Mouse (Mus musculus) urinary bladder, postnatal 14 days (tissue): ENCODE results near the gene Bach2.

ENCODE experiments used
- DNase-seq: peaks from one replicate; pipeline ENCODE4 v3.0.0; 2021; ENCODE audit warnings: low spot score

Gene Bach2

GRCm38 (mm10) chr4:32358602-32359464 is 120.2 kb downstream of the Bach2 start:
- DNase-seq, result no peak

GRCm38 (mm10) chr4:32359634-32360033 is 121.0 kb downstream of the Bach2 start:
- DNase-seq, result no peak

- DNase-seq, result no peak
These were observed 121.9 kb downstream of the Bach2 start for GRCm38 (mm10) chr4:32360496-32360895.

- DNase-seq, result no peak
These were observed 124.9 kb downstream of the Bach2 start for GRCm38 (mm10) chr4:32363488-32363984.

- DNase-seq, result no peak
These were observed 126.7 kb downstream of the Bach2 start for GRCm38 (mm10) chr4:32365144-32365907.

GRCm38 (mm10) chr4:32366176-32366575 is 127.6 kb downstream of the Bach2 start:
- DNase-seq, result no peak

GRCm38 (mm10) chr4:32368345-32368744 is 129.7 kb downstream of the Bach2 start:
- no peak for DNase-seq

- DNase-seq, result no peak
These were observed 134.5 kb downstream of the Bach2 start for GRCm38 (mm10) chr4:32373085-32373484.

GRCm38 (mm10) chr4:32373527-32373926 is 134.9 kb downstream of the Bach2 start:
- no peak for DNase-seq

GRCm38 (mm10) chr4:32374751-32375582 is 136.4 kb downstream of the Bach2 start:
- no peak for DNase-seq

- no peak for DNase-seq
These were observed 137.3 kb downstream of the Bach2 start for GRCm38 (mm10) chr4:32375721-32376526.

GRCm38 (mm10) chr4:32376527-32376948 is 137.9 kb downstream of the Bach2 start:
- no peak for DNase-seq

GRCm38 (mm10) chr4:32379140-32379539 is 140.5 kb downstream of the Bach2 start:
- no peak for DNase-seq

GRCm38 (mm10) chr4:32381666-32382381 is 143.2 kb downstream of the Bach2 start:
- no peak for DNase-seq

GRCm38 (mm10) chr4:32385121-32385520 is 146.5 kb downstream of the Bach2 start:
- DNase-seq, result no peak

- no peak for DNase-seq
These were observed 147.0 kb downstream of the Bach2 start for GRCm38 (mm10) chr4:32385623-32386022.

GRCm38 (mm10) chr4:32386346-32386745 is 147.7 kb downstream of the Bach2 start:
- DNase-seq, result no peak

GRCm38 (mm10) chr4:32386931-32387330 is 148.3 kb downstream of the Bach2 start:
- DNase-seq, result no peak

- peak; percentile 73 for DNase-seq
These were observed 149.1 kb downstream of the Bach2 start for GRCm38 (mm10) chr4:32387479-32388240.

- no peak for DNase-seq
These were observed 150.0 kb downstream of the Bach2 start for GRCm38 (mm10) chr4:32388564-32388963.
